Mouse (Mus musculus) heart, adult 8-10 months (tissue): ENCODE results near the gene Ube3b. TPM values are rescaled to one million over a fixed set of nuclear protein-coding genes. Genes with fewer than 3 reads are reported as not detected.

Experiments used
- DNase-seq: peaks from one replicate; pipeline ENCODE4 v3.0.0; 2022; ENCODE audit warnings: low spot score
- total RNA-seq, 4 experiments: library from RNA; stranded (reverse); gene quantifications; 2 replicates each; pipeline ENCODE4 v1.2.4; 2022

The Ube3b gene
- total RNA-seq, 4 experiments from 2014 or later, result 98.7 to 113 (median 104) TPM

DNA sequence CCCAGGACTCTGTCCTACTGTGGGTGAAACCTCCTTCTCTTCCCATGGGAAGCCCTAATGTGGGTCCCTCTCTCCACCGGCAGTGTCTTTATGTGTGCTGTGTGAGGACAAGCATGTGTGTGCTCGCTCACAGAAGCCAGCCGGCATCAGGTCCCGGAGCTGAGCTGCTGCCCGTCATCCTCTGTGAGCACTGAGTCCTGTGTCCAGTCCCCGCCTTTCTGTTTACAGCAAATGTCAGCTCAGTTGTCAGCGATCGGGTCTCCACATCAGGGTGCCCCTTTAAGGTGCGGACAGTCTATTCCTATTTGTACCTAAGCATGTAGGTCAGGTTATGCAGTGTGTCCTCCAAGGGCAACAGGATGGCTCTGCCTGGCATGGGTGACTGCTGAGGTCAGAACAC lies 6.8 kb upstream of the Ube3b start:
- DNase-seq, result no peak

DNA sequence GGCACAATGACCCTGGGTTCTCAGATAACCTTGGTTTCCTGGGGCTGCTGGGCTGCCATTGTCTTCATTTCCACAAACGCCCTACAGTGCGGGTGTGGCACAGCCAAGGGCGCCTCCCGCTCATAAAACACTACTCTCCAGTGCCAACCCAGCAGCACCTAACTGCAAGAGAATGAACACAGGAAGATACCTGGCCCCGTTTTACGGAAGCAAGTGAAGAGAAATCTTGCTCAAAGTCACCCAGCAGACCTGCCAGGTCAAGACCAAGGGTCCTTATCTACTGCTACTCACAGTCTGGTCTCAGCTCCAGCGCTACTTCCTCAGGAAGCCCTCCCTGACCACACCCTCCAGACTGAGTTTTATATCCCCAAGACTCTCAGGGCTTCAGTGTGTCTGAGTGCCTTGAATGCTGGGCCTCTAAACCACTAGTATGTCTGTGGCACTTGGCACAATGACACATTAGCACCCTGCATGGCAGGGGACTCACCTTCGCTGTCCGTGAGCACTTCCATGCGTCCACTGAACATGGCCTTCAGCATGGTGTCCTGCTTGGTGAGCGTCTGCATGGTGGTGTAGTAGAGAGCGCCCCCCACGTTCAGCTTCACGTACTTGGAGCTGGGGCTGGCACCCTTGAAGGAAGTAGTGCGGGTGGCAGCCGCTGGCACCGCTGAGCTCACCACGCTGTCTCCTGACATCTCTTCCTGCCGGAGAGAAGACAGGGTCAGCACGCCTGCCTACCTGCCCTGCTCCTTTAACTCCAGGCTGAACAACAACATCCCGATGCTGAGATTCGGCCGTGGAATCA lies 5.8 kb upstream of the Ube3b start:
- peak; percentile 60 for DNase-seq

DNA sequence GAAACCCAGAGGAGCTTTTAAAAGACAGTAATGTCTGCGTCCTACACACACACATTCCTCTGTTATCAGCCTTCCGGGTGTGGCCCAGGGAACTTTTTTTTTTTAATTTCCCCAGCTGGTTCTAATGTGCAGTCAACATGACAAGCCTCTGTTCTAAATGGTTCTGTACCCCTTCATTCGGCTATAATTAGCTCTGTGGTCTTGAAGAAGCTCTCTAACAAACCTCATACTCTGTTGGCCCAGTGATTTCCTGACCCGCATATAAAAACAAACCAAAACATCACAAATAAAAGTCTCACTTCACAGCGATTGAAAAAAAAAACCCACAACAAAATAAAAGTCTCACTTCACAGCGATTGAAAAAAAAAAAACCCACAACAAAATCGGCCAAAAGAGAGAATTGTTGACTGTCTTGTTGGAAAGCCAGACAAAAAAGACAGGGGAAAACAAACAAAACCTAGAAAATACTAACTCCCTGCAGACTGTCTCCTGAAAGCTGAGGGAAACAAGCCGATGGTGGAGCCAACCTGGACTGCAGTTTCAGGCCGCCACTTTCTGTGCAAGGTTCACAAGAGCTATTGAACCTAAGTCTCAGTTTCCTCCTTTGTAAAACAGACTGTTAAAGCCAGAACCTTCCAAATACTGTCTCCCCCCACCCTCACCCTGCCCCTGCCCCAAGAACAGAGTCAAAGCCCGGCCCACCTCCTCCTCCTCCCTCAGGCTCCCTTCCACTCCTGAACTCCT lies 2.1 kb upstream of the Ube3b start:
- no peak for DNase-seq

DNA sequence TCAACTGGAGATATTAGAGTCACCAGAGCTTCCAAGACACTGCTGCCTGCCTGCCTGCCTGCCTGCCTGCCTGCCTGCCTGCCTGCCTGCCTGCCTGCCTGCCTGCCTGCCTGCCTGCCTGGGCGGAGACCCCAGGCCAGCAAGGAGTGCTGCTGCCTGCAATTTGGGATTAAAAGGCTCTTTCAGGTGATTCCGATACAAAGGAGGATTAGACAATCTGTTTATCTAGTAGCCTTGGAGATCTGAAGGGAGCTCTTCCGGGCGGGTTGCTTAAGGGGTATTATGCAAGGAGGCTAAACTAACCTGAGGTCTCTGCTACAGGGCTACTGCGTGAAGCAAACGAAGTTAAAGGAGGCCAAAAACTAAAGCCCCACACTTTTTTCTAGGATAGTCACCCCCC lies 1.5 kb upstream of the Ube3b start:
- DNase-seq, result no peak

DNA sequence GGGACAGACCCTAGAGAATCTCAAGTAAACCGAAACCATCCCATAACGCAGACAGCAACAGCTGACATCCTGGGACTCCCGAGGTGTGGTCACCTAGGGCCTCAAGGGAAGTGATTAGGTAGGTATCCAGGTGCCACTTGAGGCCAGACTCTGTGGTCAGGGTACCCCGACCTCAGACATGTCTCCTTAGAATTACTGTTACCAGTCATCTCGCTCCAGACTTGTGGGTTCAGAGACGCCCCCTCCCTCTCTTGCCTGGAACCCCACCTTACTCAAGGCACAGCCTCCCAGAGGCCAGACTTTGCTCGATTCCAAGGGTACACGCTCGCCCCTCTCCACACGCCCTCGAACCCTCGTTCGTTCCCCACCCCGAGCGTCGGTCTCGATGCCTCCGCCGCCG lies 644 bp upstream of the Ube3b start:
- DNase-seq, result no peak

DNA sequence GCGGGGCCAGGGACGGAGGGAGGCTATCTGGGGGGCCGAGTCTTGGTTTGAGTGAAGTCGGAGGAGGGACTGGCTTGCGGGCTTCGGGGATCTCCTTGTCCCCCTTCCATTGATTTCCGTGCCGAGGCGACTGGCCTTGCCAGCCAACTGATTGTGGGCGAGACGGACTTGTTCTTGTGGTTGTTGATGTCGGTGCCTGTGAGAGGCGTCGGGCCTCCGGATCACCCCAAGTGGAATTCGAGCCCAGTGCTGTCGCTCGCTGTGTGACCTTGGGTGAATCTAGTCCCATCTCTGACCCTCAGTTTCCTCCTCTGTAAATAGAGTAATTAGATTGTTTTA lies 575 bp downstream of the Ube3b start:
- no peak for DNase-seq

DNA sequence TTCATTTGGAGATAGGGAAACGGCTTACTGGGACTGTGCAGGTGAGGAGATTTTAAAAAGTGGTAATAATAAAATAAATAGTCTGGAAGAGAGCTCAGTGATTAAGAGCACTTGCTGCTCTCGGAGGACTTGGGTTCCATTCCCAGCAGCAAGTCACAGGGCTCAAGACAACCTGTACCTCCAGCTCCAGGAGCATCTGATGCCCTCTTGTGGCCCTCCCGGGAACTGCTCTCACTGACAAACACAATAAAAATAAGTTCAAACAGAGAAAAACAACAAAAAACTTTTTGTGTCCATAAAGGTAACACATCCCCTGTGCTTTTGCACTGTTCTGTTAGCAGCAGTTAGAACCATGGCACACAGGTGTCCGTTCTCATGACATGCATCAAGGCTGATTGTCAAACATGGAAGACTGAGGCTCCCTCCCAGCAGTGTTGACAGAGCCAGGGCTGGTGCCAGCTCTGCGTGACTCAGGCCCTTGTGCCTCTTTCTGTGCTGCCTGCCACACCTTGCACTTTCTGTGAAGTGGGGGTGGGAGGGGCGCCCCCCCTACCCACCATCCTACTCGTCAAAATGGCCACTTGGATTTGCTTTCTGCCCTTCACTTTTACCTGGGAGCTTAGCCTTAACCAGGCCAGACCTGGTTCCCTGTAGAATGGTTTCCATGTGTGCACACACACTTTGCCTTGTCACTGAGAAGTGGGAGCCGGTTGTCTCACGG lies 2.9 kb downstream of the Ube3b start:
- peak; percentile 40 for DNase-seq

DNA sequence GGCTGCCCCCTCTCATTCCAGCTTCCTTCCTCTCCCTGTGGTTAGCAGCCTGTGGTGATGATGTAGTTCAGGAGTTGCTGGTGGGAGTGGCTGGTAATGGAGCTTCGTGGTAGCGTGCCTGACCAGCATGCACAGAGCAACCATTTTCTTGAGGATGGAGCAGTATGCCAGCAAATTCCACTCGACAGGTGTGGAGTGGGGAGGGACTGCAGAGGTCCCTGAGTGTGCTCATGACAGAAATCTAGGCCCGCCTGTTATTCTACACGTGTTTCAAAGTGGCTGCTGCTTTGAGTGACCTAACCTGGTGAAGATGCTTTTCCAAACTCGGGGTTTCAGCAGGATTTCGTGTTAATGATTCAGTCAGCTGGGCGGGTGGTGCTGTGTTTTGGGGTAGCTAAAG lies 4.0 kb downstream of the Ube3b start:
- DNase-seq, result no peak

DNA sequence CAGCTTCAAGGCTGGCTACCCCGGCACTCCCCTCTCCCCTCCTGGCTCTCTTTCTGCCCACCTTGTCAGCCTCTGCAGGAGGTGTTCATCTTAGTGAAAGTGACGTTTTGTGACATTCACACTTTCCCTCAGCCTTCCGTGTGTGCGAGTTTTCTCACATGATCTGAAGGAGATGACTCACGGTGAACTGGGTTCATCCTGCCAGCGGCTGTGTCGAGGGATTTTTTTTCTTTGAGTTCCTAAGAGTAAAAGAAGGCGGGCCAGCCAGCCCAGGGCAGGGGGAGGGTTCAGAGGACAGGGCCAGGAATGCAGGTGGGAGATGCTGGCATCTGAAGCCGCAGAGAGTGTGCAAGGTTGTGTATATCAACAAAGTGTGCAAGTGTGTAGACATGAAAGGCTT lies 12.8 kb downstream of the Ube3b start:
- DNase-seq, result no peak

DNA sequence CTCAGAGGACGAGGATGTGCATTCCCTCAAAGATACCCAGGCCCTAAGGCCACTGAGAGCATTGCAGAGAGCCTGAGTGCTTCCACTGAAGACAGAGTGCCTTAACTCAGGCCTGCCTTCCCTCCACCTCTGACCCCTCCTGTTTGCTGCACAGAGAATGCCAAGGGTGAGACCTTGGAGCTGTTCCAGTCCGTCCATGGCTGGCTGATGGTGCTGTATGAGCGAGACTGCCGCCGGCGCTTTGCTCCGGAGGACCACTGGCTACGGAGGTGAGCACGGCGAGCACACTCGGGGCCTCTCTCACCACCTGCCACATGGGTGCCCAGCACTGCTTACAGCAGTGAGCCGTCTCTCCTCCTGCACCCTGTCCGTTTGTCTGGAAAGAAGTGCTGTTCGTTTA lies 26.2 kb downstream of the Ube3b start:
- no peak for DNase-seq

DNA sequence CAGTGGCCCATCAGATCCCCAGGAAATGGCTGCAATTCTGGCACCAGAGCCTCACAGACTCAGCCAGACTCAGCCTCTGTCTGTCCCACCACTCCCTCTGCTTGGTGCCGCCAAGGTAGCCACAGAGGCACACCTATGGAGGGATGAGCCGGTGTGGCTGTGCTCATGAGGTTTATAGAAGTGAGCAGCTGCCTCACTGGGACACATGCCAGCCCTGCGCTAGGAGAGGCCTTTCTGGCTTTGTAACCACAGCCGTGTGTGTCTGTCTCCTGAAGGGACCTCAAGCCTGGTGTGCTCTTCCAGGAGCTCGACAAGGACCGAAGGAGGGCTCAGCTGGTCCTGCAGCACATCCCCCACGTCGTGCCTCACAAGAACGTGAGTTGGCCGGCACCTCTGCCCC lies 26.9 kb downstream of the Ube3b start:
- DNase-seq, result no peak

DNA sequence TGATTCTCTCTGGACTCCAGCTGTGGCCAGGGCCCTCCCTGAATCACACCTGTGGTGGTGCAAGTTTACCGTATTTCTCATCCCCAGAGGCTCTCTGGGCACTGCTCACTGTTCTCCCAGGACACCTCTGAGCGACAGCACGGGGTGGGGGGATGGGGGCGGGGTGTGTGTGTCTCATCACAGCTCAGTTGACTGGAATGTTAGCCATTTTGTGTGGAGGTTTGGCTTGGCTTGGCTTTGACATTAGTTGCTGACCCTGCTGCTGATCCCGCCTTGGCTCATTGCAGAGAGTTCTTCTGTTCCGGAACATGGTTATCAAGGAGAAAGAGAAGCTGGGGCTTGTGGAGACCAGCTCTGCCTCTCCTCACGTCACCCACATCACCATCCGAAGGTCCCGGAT lies 27.4 kb downstream of the Ube3b start:
- no peak for DNase-seq

DNA sequence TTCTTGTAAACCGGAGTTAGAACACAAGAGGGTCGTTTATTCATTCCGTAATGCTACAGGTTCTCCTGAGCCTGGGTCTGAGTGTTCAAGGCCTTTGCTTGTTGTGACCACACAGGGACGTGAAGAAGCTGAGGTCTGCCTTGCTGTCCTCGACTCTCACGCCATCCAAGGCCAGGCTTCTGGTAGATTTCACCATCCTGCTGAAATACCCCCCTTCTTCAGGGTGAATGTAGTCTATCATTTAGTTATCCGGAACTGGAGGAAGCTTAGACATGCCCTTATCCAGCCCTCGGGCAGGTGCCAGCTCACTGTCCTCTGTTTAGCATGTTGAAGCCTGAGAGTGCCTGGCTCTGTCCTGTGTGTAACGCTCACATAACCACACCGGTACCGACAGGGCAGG lies 28.4 kb downstream of the Ube3b start:
- DNase-seq, result no peak

DNA sequence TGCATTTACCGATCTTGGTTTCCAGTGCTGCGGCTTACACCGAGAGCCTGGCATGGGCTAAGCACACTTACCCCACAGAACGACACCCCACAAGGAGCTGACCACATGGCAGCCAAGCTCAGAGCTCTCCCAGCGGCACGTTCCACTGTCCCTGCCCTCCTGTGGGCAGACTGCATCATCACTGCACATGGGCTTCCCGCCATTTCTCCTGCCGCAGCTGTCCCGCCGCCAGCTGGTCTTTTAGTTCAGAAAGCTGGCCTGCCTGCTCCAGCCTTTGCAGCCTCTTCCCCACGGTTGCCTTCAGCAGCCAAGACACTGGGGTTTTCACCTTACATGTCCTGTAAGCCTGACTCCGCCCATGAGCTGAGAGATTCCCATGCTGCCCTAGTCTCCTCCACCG lies 30.0 kb downstream of the Ube3b start:
- no peak for DNase-seq

DNA sequence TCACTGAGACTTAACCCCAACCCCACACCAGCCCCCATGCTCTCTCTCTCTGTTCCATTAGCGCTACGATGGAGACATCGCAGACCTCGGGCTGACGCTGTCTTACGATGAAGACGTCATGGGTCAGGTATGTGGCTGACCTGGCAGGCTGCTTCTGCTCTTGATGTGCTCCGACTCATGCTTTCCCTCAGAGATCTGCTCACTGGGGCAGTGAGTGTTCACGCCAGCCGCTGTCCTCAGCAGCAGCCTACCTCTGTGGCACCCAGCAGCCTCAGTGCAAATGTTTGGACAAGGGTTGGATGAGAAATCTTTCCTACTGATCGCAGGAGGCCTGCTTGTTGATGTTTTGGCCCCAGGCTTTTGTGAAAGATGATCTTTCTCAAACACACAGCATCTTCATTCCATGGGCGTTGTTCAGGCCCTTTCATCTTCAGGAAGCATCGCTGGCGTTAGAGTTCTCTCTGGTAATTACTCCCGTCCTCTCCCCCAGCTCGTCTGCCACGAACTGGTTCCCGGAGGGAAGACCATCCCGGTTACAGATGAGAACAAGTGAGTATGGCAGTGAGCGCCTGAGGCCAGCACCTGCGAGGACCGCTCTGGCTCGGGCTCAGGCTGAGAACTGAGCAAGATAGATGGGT lies 32.1 kb downstream of the Ube3b start:
- no peak for DNase-seq

DNA sequence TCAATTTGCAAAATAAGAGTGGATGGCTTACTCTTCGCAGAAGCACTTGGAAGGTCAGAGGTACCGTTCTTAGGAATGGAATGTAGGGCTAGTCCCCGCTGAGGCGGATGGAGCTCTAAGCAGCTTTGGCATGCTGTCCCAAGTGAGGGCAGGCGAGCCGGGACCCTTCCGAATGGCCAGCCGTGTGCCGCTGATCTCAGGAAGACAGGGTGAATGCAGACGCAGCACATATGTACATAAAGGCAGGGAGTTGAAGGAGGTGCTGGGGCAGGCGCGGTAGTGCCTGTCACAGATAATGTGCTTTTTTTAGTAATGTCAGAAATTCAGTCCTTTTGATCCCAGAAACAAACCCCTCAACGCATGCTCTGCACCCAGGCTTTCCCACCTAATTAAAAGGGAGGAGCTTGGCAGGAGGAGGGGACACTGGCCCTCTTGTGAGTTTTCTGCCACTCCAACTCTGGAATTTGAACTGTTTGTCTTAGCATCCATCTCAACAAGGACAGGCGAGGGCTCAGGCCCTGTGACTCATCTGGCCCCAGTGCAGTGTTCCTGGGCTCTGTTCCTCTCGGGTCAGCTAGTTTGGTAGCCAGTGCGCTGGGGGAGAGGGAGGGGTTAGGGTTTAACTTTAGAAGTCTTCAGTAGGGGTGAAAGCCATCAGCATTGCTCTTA lies 32.8 kb downstream of the Ube3b start:
- DNase-seq, result peak; percentile 40

DNA sequence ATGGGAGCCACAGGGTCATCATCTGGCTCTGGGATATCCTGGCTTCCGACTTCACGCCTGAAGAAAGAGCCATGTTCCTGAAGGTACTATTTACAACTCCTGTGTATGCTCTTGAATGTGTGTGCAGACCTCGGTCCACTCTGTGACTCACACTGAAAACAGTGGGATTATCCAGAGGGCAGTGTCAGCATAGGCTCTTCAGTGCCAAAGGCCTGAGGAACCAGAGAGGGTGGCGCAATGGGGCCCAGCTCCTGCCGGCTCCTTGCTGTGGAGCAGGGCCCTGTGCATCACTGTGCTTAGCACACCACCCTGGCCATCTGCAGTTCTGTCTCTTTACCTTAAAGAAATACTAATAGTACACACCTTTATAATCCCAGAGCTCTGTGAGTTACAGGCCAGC lies 35.2 kb downstream of the Ube3b start:
- DNase-seq, result no peak

DNA sequence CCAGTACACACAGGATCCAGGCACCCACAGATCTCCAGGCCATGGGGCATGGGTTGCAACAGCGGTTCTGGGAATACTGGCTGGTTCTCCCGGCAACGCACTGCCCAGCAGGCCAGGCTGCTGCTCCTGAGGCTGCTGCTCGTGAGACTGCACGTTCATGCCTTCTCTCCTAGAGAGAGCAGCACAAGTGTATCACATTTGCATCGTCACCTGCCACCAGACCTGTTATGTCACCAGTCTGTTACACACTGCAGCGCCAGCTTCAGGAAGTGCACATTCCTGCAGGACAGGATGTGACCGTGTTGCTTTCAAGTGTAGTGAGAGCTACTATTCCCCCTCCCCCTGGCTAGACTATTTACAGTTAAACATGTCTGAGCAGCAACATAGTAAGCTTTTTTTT lies 36.4 kb downstream of the Ube3b start:
- DNase-seq, result no peak

DNA sequence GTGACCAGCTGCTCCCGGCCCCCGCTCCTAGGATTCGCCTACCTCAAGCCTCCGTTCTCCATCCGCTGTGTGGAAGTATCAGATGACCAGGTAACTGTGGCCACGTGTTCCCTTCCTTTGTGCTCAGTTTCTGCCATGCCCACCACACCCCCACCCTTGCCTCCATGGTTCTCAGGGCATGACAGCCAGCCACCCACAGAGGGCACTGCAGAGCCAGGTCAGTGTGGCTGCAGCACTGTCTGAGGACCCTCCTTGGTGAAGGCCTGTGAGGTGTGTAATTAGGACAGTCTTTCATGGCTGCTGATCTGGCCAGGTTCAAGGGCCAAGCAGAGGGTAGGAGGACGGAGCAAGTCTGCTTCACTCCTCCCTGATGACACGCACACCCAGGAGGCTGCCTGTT lies 38.1 kb downstream of the Ube3b start:
- DNase-seq, result no peak

DNA sequence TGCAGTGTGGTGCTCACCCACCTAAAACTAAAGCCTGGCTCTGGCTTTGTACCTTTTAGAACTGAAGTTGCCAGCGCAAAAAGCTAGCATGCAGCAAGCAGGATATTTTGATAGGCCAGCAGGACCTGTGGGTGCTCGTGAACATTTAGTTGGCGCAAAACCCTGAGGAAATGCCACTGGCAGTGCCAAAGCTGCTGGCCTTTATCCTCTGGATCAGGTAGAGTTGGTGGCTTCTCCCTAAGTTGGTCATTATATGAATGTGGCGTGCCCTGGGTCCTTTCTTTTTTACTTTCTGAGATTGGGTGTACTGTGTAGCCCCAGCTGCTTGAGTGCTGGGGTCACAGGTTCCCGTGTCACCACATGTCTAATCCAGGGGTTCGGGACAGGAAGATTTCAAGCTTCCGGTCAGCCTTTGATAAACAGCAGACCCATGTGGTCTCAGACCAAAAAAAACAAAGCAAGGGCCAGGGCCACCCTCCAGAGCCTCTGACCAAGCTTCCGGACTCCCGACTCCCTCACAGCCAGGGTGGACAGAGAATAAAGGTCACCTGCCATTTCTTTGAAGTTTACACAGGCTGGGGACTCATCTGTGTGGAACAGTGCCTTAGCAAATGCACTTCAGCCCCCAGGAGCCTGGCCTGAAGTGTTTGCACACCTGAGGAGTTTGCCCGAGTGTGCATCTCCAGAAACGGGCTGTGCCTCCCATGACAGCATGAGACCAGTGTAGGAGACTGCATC lies 41.3 kb downstream of the Ube3b start:
- no peak for DNase-seq

DNA sequence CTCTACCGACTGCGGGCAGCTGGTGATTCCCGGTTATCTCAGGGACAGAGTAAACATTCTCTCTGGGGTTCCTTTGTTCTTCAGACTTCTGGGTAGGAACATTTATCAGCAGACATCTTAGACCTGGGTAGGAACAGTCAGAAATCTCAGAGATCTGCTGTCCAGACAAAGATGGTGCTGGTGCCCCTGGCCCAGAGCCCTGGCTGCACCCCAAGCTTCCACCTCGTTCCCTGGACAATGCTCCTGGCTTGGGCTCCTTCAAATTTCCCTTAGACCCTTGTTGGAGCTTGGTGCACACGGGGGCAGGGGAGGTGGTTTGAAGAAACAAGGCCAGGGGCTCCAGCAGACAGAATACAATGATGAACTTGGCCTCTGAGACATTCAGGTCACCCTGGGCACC lies 42.2 kb downstream of the Ube3b start:
- no peak for DNase-seq
